Mouse (Mus musculus) E14TG2a.4 (cell line): ENCODE measurements around the gene Maats1.

Source experiments
- H3K27me3 ChIP-seq: 2 replicates; pipeline ENCODE4 v1.6.1; 2014; ENCODE audit warnings: low read length, control low read depth; ENCODE audit not compliant: insufficient read depth
- H3K36me3 ChIP-seq: 2 replicates; pipeline ENCODE4 v1.6.1; 2014; ENCODE audit warnings: low read length, control low read depth; ENCODE audit not compliant: insufficient read depth
- H3K4me1 ChIP-seq: replicated peaks from 2 replicates; pipeline ENCODE4 v1.6.1; 2014; ENCODE audit warnings: low read depth, low read length, control low read depth
- H3K4me3 ChIP-seq: replicated peaks from 2 replicates; pipeline ENCODE4 v1.5.1; 2014; ENCODE audit warnings: mild to moderate bottlenecking, low read length
- H3K9me3 ChIP-seq: 2 replicates; pipeline ENCODE4 v1.6.1; 2014; ENCODE audit warnings: low read length, control low read depth
- CTCF ChIP-seq: conservative IDR thresholded peaks from 2 replicates; pipeline ENCODE4 v1.5.1; 2014; ENCODE audit warnings: low read length
- NANOG ChIP-seq: IDR thresholded peaks from 2 replicates; pipeline ENCODE4 v1.6.1; 2014; ENCODE audit warnings: borderline replicate concordance, low read length, mixed read lengths
- POU5F1 ChIP-seq: IDR thresholded peaks from 2 replicates; pipeline ENCODE4 v1.6.1; 2014; ENCODE audit warnings: low read length, borderline replicate concordance

The Maats1 gene

GRCm38 (mm10) chr16:38373941-38374340, 32.0 kb upstream of the Maats1 start:
- Histone ChIP-seq H3K4me3 (peak overlapping the region; percentile 71), H3K36me3 (no peaks in the 10 kb centered on the region), H3K4me1 (peaks cover 38% of the 10 kb centered on the region), H3K9me3 (no peaks in the 10 kb centered on the region), H3K27me3 (peaks cover 76% of the 10 kb centered on the region)
- TF ChIP-seq POU5F1 (no peak), CTCF (no peak), NANOG (no peak)

GRCm38 (mm10) chr16:38373439-38373838, 31.5 kb upstream of the Maats1 start:
- Histone ChIP-seq H3K27me3 (peaks cover 78% of the 10 kb centered on the region), H3K9me3 (no peaks in the 10 kb centered on the region), H3K4me1 (peaks cover 38% of the 10 kb centered on the region), H3K36me3 (no peaks in the 10 kb centered on the region), H3K4me3 (peak overlapping the region; percentile 71)
- TF ChIP-seq CTCF (no peak), NANOG (no peak), POU5F1 (no peak)

GRCm38 (mm10) chr16:38372876-38373275, 30.9 kb upstream of the Maats1 start:
- TF ChIP-seq NANOG = no peak
- no peak for TF ChIP-seq POU5F1
- TF ChIP-seq CTCF = no peak
- no peak overlapping the region for H3K4me3 ChIP-seq
- H3K36me3 ChIP-seq = no peaks in the 10 kb centered on the region
- peaks cover 80% of the 10 kb centered on the region for H3K27me3 ChIP-seq
- H3K9me3 ChIP-seq = no peaks in the 10 kb centered on the region
- peaks cover 38% of the 10 kb centered on the region for H3K4me1 ChIP-seq

- H3K4me3 ChIP-seq = no peak overlapping the region
- H3K36me3 ChIP-seq = no peaks in the 10 kb centered on the region
- TF ChIP-seq CTCF (no peak), NANOG (no peak), POU5F1 (no peak)
- no peaks in the 10 kb centered on the region for H3K9me3 ChIP-seq
- H3K27me3 ChIP-seq = peaks cover 70% of the 10 kb centered on the region
- peaks cover 32% of the 10 kb centered on the region for H3K4me1 ChIP-seq
These were observed 29.9 kb upstream of the Maats1 start for GRCm38 (mm10) chr16:38371705-38372296.

- Histone ChIP-seq H3K27me3 (peaks cover 65% of the 10 kb centered on the region), H3K4me1 (peaks cover 24% of the 10 kb centered on the region), H3K9me3 (no peaks in the 10 kb centered on the region), H3K36me3 (no peaks in the 10 kb centered on the region), H3K4me3 (no peak overlapping the region)
- TF ChIP-seq NANOG = no peak
- no peak for TF ChIP-seq CTCF
- no peak for TF ChIP-seq POU5F1
These were observed 28.9 kb upstream of the Maats1 start for GRCm38 (mm10) chr16:38370633-38371374.

GRCm38 (mm10) chr16:38369992-38370484, 28.1 kb upstream of the Maats1 start:
- Histone ChIP-seq H3K36me3 (no peaks in the 10 kb centered on the region), H3K27me3 (peaks cover 57% of the 10 kb centered on the region), H3K4me3 (no peak overlapping the region), H3K4me1 (peaks cover 23% of the 10 kb centered on the region), H3K9me3 (no peaks in the 10 kb centered on the region)
- TF ChIP-seq POU5F1 = no peak
- no peak for TF ChIP-seq NANOG
- TF ChIP-seq CTCF = no peak

GRCm38 (mm10) chr16:38369431-38369830, 27.5 kb upstream of the Maats1 start:
- H3K27me3 ChIP-seq = peaks cover 51% of the 10 kb centered on the region
- H3K36me3 ChIP-seq = no peaks in the 10 kb centered on the region
- TF ChIP-seq POU5F1 (no peak), NANOG (no peak), CTCF (no peak)
- H3K9me3 ChIP-seq = no peaks in the 10 kb centered on the region
- H3K4me3 ChIP-seq = no peak overlapping the region
- peaks cover 22% of the 10 kb centered on the region for H3K4me1 ChIP-seq

GRCm38 (mm10) chr16:38369000-38369399, 27.1 kb upstream of the Maats1 start:
- Histone ChIP-seq H3K27me3 (peaks cover 47% of the 10 kb centered on the region), H3K9me3 (no peaks in the 10 kb centered on the region), H3K36me3 (no peaks in the 10 kb centered on the region), H3K4me1 (peaks cover 17% of the 10 kb centered on the region), H3K4me3 (no peak overlapping the region)
- TF ChIP-seq NANOG (no peak), POU5F1 (no peak), CTCF (no peak)

GRCm38 (mm10) chr16:38368336-38368735, 26.4 kb upstream of the Maats1 start:
- Histone ChIP-seq H3K4me3 (no peak overlapping the region), H3K4me1 (peaks cover 11% of the 10 kb centered on the region), H3K27me3 (peaks cover 40% of the 10 kb centered on the region), H3K9me3 (no peaks in the 10 kb centered on the region), H3K36me3 (no peaks in the 10 kb centered on the region)
- TF ChIP-seq CTCF (no peak), NANOG (no peak), POU5F1 (no peak)
